Mouse (Mus musculus): ENCODE measurements around the gene Glis1.

DNA sequence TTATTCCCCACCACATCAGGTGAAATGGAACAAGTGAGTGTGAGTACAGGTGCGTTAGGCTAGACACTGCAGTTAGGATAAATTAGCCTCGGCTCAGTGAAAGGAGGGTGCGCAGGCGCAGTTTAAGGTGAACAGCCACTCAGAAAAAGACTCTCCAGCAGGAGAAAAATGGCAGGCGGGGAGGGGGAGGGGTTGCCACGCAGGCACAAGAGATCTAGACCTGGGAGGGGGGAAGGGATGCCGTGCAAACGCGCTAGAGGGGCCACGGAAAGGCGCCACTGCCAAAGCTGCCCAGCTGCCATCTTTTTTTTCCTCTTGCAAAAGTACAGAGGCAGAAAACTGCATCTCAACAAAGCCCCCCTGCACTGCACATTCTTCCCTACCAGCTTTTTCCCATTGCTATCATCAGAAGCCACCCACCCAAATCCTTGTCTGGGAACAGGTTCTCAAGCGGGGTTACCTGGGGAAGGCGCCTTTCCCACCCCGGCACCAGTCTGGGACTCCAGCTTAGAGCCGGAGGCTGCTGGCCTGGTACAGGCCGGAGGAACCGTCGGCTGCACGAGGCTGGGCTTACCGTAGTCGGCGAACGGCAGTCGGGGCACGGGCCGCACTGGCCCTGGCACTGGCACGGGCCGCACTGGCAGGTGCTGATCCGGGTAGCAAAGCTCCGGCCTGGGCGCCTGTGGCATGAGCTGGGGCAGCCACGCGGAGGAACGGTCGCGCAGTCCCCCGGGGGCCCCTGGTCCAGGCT is 248.8 kb downstream of the Glis1 start:
- TF ChIP-seq CTCF (IDR thresholded peaks at IDR 0.05; ENCODE audit: insufficient read depth, low read depth, low read length) (no peak), POLR2A (IDR thresholded peaks at IDR 0.05; ENCODE audit: insufficient read depth, low read depth, low read length) (no peak)
